Mouse (Mus musculus) right cerebral cortex, adult 2 months (tissue): ENCODE measurements around the gene Shc2.

Experiments used
- DNase-seq, 2 experiments: peaks; one replicate each; pipeline ENCODE4 v3.0.0; 2021 to 2022; ENCODE audit warnings: low spot score in 2 of 2

Shc2 gene

GRCm38 (mm10) chr10:79615860-79616259 is 21.9 kb downstream of the Shc2 start:
- DNase-seq: no peak

- no peak for DNase-seq
Observed at GRCm38 (mm10) chr10:79614305-79614643, 23.4 kb downstream of the Shc2 start.

- peak; percentile 73 to 79 for DNase-seq
Observed at GRCm38 (mm10) chr10:79613578-79614304, 24.0 kb downstream of the Shc2 start, which contains the start of gene C2cd4c. Gene C2cd4c (minus strand): TSS chr10:79614025.

- no peak for DNase-seq
Observed at GRCm38 (mm10) chr10:79612192-79613135, 25.3 kb downstream of the Shc2 start.

- DNase-seq: no peak
Observed at GRCm38 (mm10) chr10:79611296-79611695, 26.4 kb downstream of the Shc2 start.

- no peak for DNase-seq
Observed at GRCm38 (mm10) chr10:79609276-79609675, 28.4 kb downstream of the Shc2 start.

GRCm38 (mm10) chr10:79607892-79608291 is 29.8 kb downstream of the Shc2 start:
- DNase-seq: no peak

GRCm38 (mm10) chr10:79606537-79606936 is 31.2 kb downstream of the Shc2 start:
- no peak for DNase-seq

- peak in 1 of 2 experiments; percentile 61 for DNase-seq
Observed at GRCm38 (mm10) chr10:79597936-79598230, 39.8 kb downstream of the Shc2 start.

- DNase-seq: peak; percentile 80 to 84
Observed at GRCm38 (mm10) chr10:79597051-79597935, 40.4 kb downstream of the Shc2 start.

GRCm38 (mm10) chr10:79595590-79595929 is 42.2 kb downstream of the Shc2 start:
- no peak for DNase-seq

- DNase-seq: peak; percentile 71 to 74
Observed at GRCm38 (mm10) chr10:79594872-79595589, 42.7 kb downstream of the Shc2 start.

- no peak for DNase-seq
Observed at GRCm38 (mm10) chr10:79594111-79594510, 43.6 kb downstream of the Shc2 start.

- DNase-seq: no peak
Observed at GRCm38 (mm10) chr10:79590702-79591101, 47.0 kb downstream of the Shc2 start.

- no peak for DNase-seq
Observed at GRCm38 (mm10) chr10:79587752-79588126, 50.0 kb downstream of the Shc2 start.

GRCm38 (mm10) chr10:79587061-79587751 is 50.5 kb downstream of the Shc2 start, which contains the start of gene Theg:
Gene Theg (minus strand): TSS chr10:79587331.
- DNase-seq: no peak

- DNase-seq: no peak
Observed at GRCm38 (mm10) chr10:79586243-79586642, 51.5 kb downstream of the Shc2 start.

GRCm38 (mm10) chr10:79585723-79586122 is 52.0 kb downstream of the Shc2 start:
- no peak for DNase-seq

GRCm38 (mm10) chr10:79585136-79585535 is 52.6 kb downstream of the Shc2 start:
- no peak for DNase-seq

GRCm38 (mm10) chr10:79584426-79584825 is 53.3 kb downstream of the Shc2 start:
- DNase-seq: no peak

- DNase-seq: no peak
Observed at GRCm38 (mm10) chr10:79584021-79584420, 53.7 kb downstream of the Shc2 start.
